In genomic region chr16:33965878-33966537, GRCm38 (mm10) we compare ENCODE assay signal across 8 mouse cellular contexts. TPM values are rescaled to one million over a fixed set of nuclear protein-coding genes. Genes with fewer than 3 reads are reported as not detected.
DNase-seq lines count a peak whose midpoint lies in the region; ATAC-seq and TF ChIP-seq lines count a peak whose summit lies in the region.

No protein-coding gene starts in this region.

- no peak for DNase-seq in heart, embryonic 10.5 days (ENCODE audit: low spot score)
- DNase-seq in heart, postnatal 4 days, result no peak
- peak; percentile 42 for DNase-seq in A20 (ENCODE audit: low read depth, low spot score)
- DNase-seq in adrenal gland, postnatal 36 days, result peak; percentile 68 to 80
- DNase-seq in hindbrain, embryonic 11.5 days (ENCODE audit: low spot score), result no peak
- no peak for DNase-seq in liver, postnatal 0 days
- DNase-seq in right cerebral cortex, postnatal 10 days (ENCODE audit: low spot score in 2 of 2), result no peak
- no peak for DNase-seq in spleen, postnatal 36 days (ENCODE audit: low spot score in 2 of 2)

- peaks cover 27% of the 10 kb centered on the region for H3K36me3 ChIP-seq in heart, embryonic 10.5 days
- 0 out of 2 replicates have a peak, but pooled peaks cover 6% of the 10 kb centered on the region for H3K36me3 ChIP-seq in hindbrain, embryonic 11.5 days (ENCODE audit: control insufficient read depth, insufficient read depth, low read length)
- peaks cover 20% of the 10 kb centered on the region for H3K36me3 ChIP-seq in liver, postnatal 0 days (replicated peaks; ENCODE audit: insufficient read depth, low read length)

- peak overlapping the region; percentile 83 for H3K9ac ChIP-seq in hindbrain, embryonic 11.5 days (ENCODE audit: low read depth, low read length)
- peak overlapping the region; percentile 76 for H3K9ac ChIP-seq in liver, postnatal 0 days (replicated peaks)

- H3K4me2 ChIP-seq in hindbrain, embryonic 11.5 days (replicated peaks; ENCODE audit: low read depth, low read length), result peak overlapping the region; percentile 71
- peak overlapping the region; percentile 91 for H3K4me2 ChIP-seq in liver, postnatal 0 days (ENCODE audit: low read depth, low read length)

- no peaks in the 10 kb centered on the region for H3K27me3 ChIP-seq in heart, embryonic 10.5 days (ENCODE audit: insufficient read depth, poor library complexity, severe bottlenecking)
- H3K27me3 ChIP-seq in hindbrain, embryonic 11.5 days (ENCODE audit: control insufficient read depth, insufficient read depth, low read length), result no peaks in the 10 kb centered on the region
- H3K27me3 ChIP-seq in liver, postnatal 0 days (ENCODE audit: insufficient read depth, low read length), result no peaks in the 10 kb centered on the region

- H3K4me1 ChIP-seq in heart, embryonic 10.5 days, result peaks cover 11% of the 10 kb centered on the region
- 0 out of 2 replicates have a peak, but pooled peaks cover 2% of the 10 kb centered on the region for H3K4me1 ChIP-seq in hindbrain, embryonic 11.5 days (replicated peaks; ENCODE audit: control insufficient read depth, insufficient read depth, low read length)
- H3K4me1 ChIP-seq in liver, postnatal 0 days (ENCODE audit: insufficient read depth), result peaks cover 15% of the 10 kb centered on the region

- peak overlapping the region; percentile 93 for H3K27ac ChIP-seq in heart, embryonic 10.5 days
- no peak overlapping the region for H3K27ac ChIP-seq in hindbrain, embryonic 11.5 days (ENCODE audit: low read depth, low read length)
- peak overlapping the region; percentile 73 for H3K27ac ChIP-seq in liver, postnatal 0 days (ENCODE audit: low read depth)

- no peak for TF ChIP-seq EP300 in liver, postnatal 0 days (IDR thresholded peaks at IDR 0.05; ENCODE audit: low read depth)

- no peaks in the 10 kb centered on the region for H3K9me3 ChIP-seq in heart, embryonic 10.5 days
- no peaks in the 10 kb centered on the region for H3K9me3 ChIP-seq in hindbrain, embryonic 11.5 days (ENCODE audit: control insufficient read depth, low read length)
- H3K9me3 ChIP-seq in liver, postnatal 0 days (ENCODE audit: low read length), result no peaks in the 10 kb centered on the region

- no peak for TF ChIP-seq CTCF in liver, postnatal 0 days (IDR thresholded peaks at IDR 0.05; ENCODE audit: low read depth)

- H3K4me3 ChIP-seq in heart, embryonic 10.5 days, result peak overlapping the region; percentile 95
- peak overlapping the region; percentile 89 for H3K4me3 ChIP-seq in hindbrain, embryonic 11.5 days (ENCODE audit: low read depth, low read length)
- H3K4me3 ChIP-seq in liver, postnatal 0 days (ENCODE audit: low read depth, low read length), result peak overlapping the region; percentile 89

- WGBS in heart, embryonic 10.5 days, result 19% methylated on average over 15 of the region's 15 CpGs
- WGBS in hindbrain, embryonic 11.5 days, result 18% methylated on average over 15 of the region's 15 CpGs
- 4% methylated on average over 15 of the region's 15 CpGs for WGBS in liver, postnatal 0 days (ENCODE audit: insufficient replicate concordance)

- ATAC-seq in hindbrain, embryonic 11.5 days (ENCODE audit: low FRiP score), result peak; percentile 22; the same call in 1 of the 2 replicates
- no peak for ATAC-seq in liver, postnatal 0 days

RNA-seq across cellular contexts. Expression of gene Umps, which starts 0.8 kb away (rescaled TPM):
- polyA plus RNA-seq in heart, embryonic 10.5 days (2016; fragmentation: Nextera tagmentation; extraction: Ambion mirVana), result 52.2 and 76.3 TPM in 2 replicates
- total RNA-seq in heart, postnatal 4 days (2021), result 10 to 100 TPM; 17.0 to 18.1 TPM
- 10 to 100 TPM; 42.3 to 50.8 TPM for total RNA-seq in adrenal gland, postnatal 36 days (2021)
- polyA plus RNA-seq in hindbrain, embryonic 11.5 days (2014; fragmentation: Nextera tagmentation; extraction: Ambion mirVana), result 55.5 and 62.6 TPM in 2 replicates
- polyA plus RNA-seq in liver, postnatal 0 days (2015; fragmentation: Nextera tagmentation; extraction: Ambion mirVana), result 16.7 and 18.6 TPM in 2 replicates

Comparison
In these comparisons a context has a peak if more than half of its experiments do, and no peak if none do; other contexts are left out.
1. DNase-seq: peak in A20 (single experiment) and adrenal gland, postnatal 36 days (2 of 2); none in heart, embryonic 10.5 days (single experiment), heart, postnatal 4 days (single experiment), hindbrain, embryonic 11.5 days (single experiment), liver, postnatal 0 days (single experiment), right cerebral cortex, postnatal 10 days (0 of 2) and spleen, postnatal 36 days (0 of 2).
2. Peak in every context shown above with its lines, with median percentiles within 50 percentile points of each other: H3K4me3 ChIP-seq.